Mouse (Mus musculus) liver, embryonic 14.5 days (tissue): ENCODE results near the gene Siae.

Experiments
- CTCF ChIP-seq: IDR thresholded peaks from 2 replicates; pipeline ENCODE4 v1.5.1; 2016; ENCODE audit warnings: antibody characterized with exemption, low read depth, control low read depth
- EP300 ChIP-seq: IDR thresholded peaks from 2 replicates; pipeline ENCODE4 v1.6.1; 2016; ENCODE audit warnings: antibody characterized with exemption, low read depth

GRCm38 (mm10) chr9:37655961-37656360 is 100.5 kb downstream of the Siae start:
- TF ChIP-seq CTCF (no peak), EP300 (no peak)
